Mouse (Mus musculus) testis, adult 2 months (tissue): ENCODE measurements around the gene Dbnl.

Experiments used
- CTCF ChIP-seq: fragments of 200-500 bp; IDR thresholded peaks from 2 replicates; pipeline ENCODE4 v1.5.1; 2012; ENCODE audit warnings: low read depth, mild to moderate bottlenecking, inconsistent platforms, low read length, moderate library complexity; ENCODE audit not compliant: control insufficient read depth, insufficient read depth, insufficient replicate concordance
- POLR2A ChIP-seq: fragments of 200-500 bp; IDR thresholded peaks from 2 replicates; pipeline ENCODE4 v1.6.1; 2012; ENCODE audit warnings: low read depth, mild to moderate bottlenecking, inconsistent platforms, low read length, moderate library complexity; ENCODE audit not compliant: control insufficient read depth

DNA sequence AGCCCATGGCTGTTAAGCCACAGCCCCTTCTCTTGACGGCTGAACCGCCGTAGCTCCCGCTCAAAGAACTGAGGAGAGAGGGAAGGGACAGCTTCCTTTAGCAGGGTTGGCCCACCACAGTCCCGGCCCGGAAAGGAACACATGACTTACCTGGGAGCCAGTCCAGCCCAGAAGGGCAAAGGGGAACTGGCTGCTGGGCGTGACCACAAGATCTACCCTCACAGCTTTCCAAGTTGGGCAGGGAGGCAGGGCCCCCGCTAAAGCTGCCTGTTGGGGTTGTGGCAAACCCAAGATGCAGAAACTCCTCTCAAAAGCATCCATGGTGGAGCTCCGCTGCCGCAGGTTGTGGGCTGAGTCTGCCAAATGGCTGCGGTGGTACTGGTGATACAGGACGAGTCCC is 41.0 kb downstream of the Dbnl start:
- TF ChIP-seq CTCF (no peak), POLR2A (no peak)
